Mouse (Mus musculus) testis, adult 2 months (tissue): Measurements from ENCODE around the gene Gucy2c. TPM values are rescaled to one million over a fixed set of nuclear protein-coding genes. Genes with fewer than 3 reads are reported as not detected.

Source experiments
- H3K27ac ChIP-seq: fragments of 200-500 bp; 2 replicates; pipeline ENCODE4 v1.5.1; 2012; ENCODE audit warnings: low read depth, low read length; ENCODE audit not compliant: control insufficient read depth, insufficient read depth
- H3K27me3 ChIP-seq: fragments of 200-500 bp; 2 replicates; pipeline ENCODE4 v1.6.1; 2012; ENCODE audit warnings: mild to moderate bottlenecking, low read length, moderate library complexity; ENCODE audit not compliant: control insufficient read depth, insufficient read depth
- H3K36me3 ChIP-seq: fragments of 200-500 bp; 2 replicates; pipeline ENCODE4 v1.6.1; 2012; ENCODE audit warnings: mild to moderate bottlenecking, low read length; ENCODE audit not compliant: control insufficient read depth, insufficient read depth
- H3K4me1 ChIP-seq: fragments of 200-500 bp; 2 replicates; pipeline ENCODE4 v1.6.1; 2012; ENCODE audit warnings: low read length; ENCODE audit not compliant: control insufficient read depth, insufficient read depth
- H3K4me3 ChIP-seq: fragments of 200-500 bp; 2 replicates; pipeline ENCODE4 v1.5.1; 2012; ENCODE audit warnings: low read depth, mild to moderate bottlenecking, low read length, moderate library complexity, mixed read lengths; ENCODE audit not compliant: control insufficient read depth
- CTCF ChIP-seq: fragments of 200-500 bp; IDR thresholded peaks from 2 replicates; pipeline ENCODE4 v1.5.1; 2012; ENCODE audit warnings: low read depth, mild to moderate bottlenecking, inconsistent platforms, low read length, moderate library complexity; ENCODE audit not compliant: control insufficient read depth, insufficient read depth, insufficient replicate concordance
- POLR2A ChIP-seq: fragments of 200-500 bp; IDR thresholded peaks from 2 replicates; pipeline ENCODE4 v1.6.1; 2012; ENCODE audit warnings: low read depth, mild to moderate bottlenecking, inconsistent platforms, low read length, moderate library complexity; ENCODE audit not compliant: control insufficient read depth
- polyA plus RNA-seq: library from polyadenylated mRNA; depleted of rRNA; stranded (reverse); fragments of >200 nt; gene quantifications from 2 replicates; pipeline ENCODE4 v1.2.3, GENCODE M21; 2012

Gene Gucy2c
- polyA plus RNA-seq, 1 experiment: 0.33 TPM

GRCm38 (mm10) chr6:136763912-136764311 lies 17.7 kb downstream of the Gucy2c start:
- no peaks in the 10 kb centered on the region for H3K36me3 ChIP-seq
- no peak for TF ChIP-seq POLR2A
- no peak for TF ChIP-seq CTCF
- no peaks in the 10 kb centered on the region for H3K27me3 ChIP-seq
- no peak overlapping the region for H3K27ac ChIP-seq
- no peaks in the 10 kb centered on the region for H3K4me1 ChIP-seq
- H3K4me3 ChIP-seq: no peak overlapping the region

GRCm38 (mm10) chr6:136750567-136750966 lies 31.0 kb downstream of the Gucy2c start:
- no peak overlapping the region for H3K27ac ChIP-seq
- H3K36me3 ChIP-seq: no peaks in the 10 kb centered on the region
- H3K27me3 ChIP-seq: no peaks in the 10 kb centered on the region
- TF ChIP-seq CTCF: no peak
- H3K4me1 ChIP-seq: no peaks in the 10 kb centered on the region
- H3K4me3 ChIP-seq: no peak overlapping the region

GRCm38 (mm10) chr6:136745586-136745985 lies 36.0 kb downstream of the Gucy2c start:
- H3K4me1 ChIP-seq: no peaks in the 10 kb centered on the region
- no peaks in the 10 kb centered on the region for H3K27me3 ChIP-seq
- no peak overlapping the region for H3K27ac ChIP-seq
- H3K36me3 ChIP-seq: no peaks in the 10 kb centered on the region
- TF ChIP-seq CTCF (no peak), POLR2A (no peak)
- no peak overlapping the region for H3K4me3 ChIP-seq

GRCm38 (mm10) chr6:136743729-136744128 lies 37.8 kb downstream of the Gucy2c start:
- Histone ChIP-seq H3K27ac (no peak overlapping the region), H3K27me3 (no peaks in the 10 kb centered on the region), H3K4me3 (no peak overlapping the region), H3K4me1 (no peaks in the 10 kb centered on the region), H3K36me3 (no peaks in the 10 kb centered on the region)
- TF ChIP-seq CTCF (no peak), POLR2A (no peak)

- H3K36me3 ChIP-seq: no peaks in the 10 kb centered on the region
- no peak overlapping the region for H3K27ac ChIP-seq
- H3K27me3 ChIP-seq: no peaks in the 10 kb centered on the region
- H3K4me3 ChIP-seq: no peak overlapping the region
- H3K4me1 ChIP-seq: no peaks in the 10 kb centered on the region
- TF ChIP-seq CTCF: no peak
- no peak for TF ChIP-seq POLR2A
Observed at GRCm38 (mm10) chr6:136742352-136743118, 39.0 kb downstream of the Gucy2c start.

GRCm38 (mm10) chr6:136741281-136741680 lies 40.3 kb downstream of the Gucy2c start:
- H3K27me3 ChIP-seq: no peaks in the 10 kb centered on the region
- no peak for TF ChIP-seq CTCF
- no peak for TF ChIP-seq POLR2A
- H3K27ac ChIP-seq: no peak overlapping the region
- no peak overlapping the region for H3K4me3 ChIP-seq
- no peaks in the 10 kb centered on the region for H3K36me3 ChIP-seq
- H3K4me1 ChIP-seq: no peaks in the 10 kb centered on the region

GRCm38 (mm10) chr6:136735766-136736165 lies 45.8 kb downstream of the Gucy2c start:
- Histone ChIP-seq H3K4me1 (no peaks in the 10 kb centered on the region), H3K4me3 (no peak overlapping the region), H3K27ac (no peak overlapping the region), H3K27me3 (no peaks in the 10 kb centered on the region), H3K36me3 (no peaks in the 10 kb centered on the region)
- TF ChIP-seq POLR2A (no peak), CTCF (no peak)
